Mouse (Mus musculus) frontal cortex, postnatal 14 days (tissue): Measurements from ENCODE around the gene Cnot10.
A peak's percentile ranks its signal among the peaks of the same experiment; 100 is the strongest.

Experiments
- DNase-seq, 2 experiments: peaks; one replicate each; pipeline ENCODE4 v3.0.0; 2022; ENCODE audit warnings: low spot score in 2 of 2

The Cnot10 gene

GRCm38 (mm10) chr9:114639839-114640646, at the start of gene Cnot10:
TSS of gene Cnot10 (minus strand) at chr9:114640184.
- DNase-seq: peak; percentile 92

- DNase-seq: no peak
Observed at GRCm38 (mm10) chr9:114688953-114689407, 49.0 kb upstream of the Cnot10 start.

- DNase-seq: peak; percentile 95 to 96
Observed at GRCm38 (mm10) chr9:114688252-114688952, 48.4 kb upstream of the Cnot10 start, which contains the start of gene Dync1li1. TSS of gene Dync1li1 (plus strand) at chr9:114688790.

- DNase-seq: no peak
Observed at GRCm38 (mm10) chr9:114687639-114688038, 47.7 kb upstream of the Cnot10 start.

GRCm38 (mm10) chr9:114686245-114686644, 46.3 kb upstream of the Cnot10 start:
- no peak for DNase-seq

- no peak for DNase-seq
Observed at GRCm38 (mm10) chr9:114682193-114682592, 42.2 kb upstream of the Cnot10 start.

- no peak for DNase-seq
Observed at GRCm38 (mm10) chr9:114680531-114680930, 40.5 kb upstream of the Cnot10 start.

DNA sequence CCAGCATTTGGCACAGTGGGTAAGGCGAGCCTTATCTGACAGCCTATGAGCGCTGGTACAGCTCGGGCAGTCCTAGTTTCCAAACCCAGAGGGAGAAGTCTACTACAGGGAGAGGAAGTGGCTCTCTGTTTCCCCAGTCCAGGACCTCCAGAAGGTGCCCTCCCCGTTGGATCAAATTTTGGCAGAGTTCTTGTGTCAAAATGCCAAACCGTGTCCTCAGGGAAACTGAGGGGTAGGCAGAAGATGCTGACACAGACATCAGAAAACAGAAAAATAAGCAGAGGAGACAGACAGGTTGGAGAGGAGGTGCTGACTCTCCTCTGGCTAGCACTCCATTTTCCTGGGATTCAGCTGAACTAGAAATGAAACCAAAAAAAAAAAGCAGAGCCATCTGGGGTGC, 40.0 kb upstream of the Cnot10 start:
- no peak for DNase-seq

- DNase-seq: no peak
Observed at GRCm38 (mm10) chr9:114678576-114678975, 38.6 kb upstream of the Cnot10 start.

- DNase-seq: no peak
Observed at GRCm38 (mm10) chr9:114673626-114674025, 33.6 kb upstream of the Cnot10 start.

DNA sequence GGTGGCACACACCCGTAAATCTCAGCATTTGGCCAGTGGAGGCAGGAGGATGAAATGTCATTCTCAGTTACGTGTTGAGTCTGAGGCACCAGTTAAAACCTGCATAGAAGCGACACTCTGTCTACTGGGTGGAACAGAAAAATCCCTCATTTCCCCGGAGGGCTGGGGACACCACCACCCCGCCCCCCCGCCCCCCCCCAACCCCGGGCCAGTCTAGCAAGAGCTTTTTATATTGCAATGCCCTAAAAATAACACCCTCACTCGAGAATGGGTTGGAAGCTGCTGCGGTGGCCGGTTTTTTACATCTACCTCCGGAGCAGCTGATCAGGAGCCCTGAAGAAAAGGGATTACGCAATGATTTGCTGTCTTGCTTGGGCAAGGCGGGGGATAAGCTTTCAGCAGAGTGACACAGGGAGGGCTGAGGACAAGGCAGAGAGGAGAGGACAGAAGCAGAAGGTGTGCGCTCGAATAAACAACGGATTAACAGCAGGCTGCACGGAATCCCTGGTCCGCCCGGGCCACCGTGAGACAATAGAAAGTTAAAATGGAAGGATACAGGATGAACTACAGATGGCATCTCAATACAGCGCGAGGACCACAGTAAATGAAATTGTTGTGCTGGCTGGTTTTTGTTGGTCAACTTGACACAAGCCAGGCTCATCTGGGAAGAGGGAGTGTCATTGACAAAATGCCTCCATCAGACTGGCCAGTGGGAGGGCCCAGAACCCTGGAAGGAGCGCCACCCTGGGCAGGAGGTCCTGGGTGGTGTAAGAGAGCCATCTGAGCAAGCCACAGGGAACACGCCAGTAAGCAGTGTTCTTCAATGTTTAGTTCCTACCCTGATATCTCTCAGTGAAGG, 32.9 kb upstream of the Cnot10 start:
- peak in 1 of 2 experiments; percentile 36 for DNase-seq

GRCm38 (mm10) chr9:114671946-114672345, 32.0 kb upstream of the Cnot10 start:
- no peak for DNase-seq

DNA sequence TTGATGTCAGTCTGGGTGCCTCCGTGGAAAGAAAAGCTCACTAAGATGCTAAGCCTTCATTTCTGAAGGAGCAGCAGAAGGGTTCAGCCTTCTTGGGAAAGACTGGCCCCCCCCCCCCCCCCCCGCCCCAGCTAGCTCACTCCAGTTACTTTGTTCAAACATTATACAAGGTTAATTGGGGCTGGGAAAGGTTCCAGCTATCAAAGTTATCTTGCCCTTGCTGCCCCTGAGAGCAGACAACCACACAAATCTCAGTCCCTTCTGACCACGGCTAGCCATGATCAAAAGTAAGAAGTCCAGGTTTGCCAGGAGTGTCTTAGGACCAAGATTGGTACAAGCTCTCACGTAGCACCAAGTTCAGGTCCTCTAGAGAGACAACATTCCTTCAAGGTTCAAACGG, 29.0 kb upstream of the Cnot10 start:
- no peak for DNase-seq

DNA sequence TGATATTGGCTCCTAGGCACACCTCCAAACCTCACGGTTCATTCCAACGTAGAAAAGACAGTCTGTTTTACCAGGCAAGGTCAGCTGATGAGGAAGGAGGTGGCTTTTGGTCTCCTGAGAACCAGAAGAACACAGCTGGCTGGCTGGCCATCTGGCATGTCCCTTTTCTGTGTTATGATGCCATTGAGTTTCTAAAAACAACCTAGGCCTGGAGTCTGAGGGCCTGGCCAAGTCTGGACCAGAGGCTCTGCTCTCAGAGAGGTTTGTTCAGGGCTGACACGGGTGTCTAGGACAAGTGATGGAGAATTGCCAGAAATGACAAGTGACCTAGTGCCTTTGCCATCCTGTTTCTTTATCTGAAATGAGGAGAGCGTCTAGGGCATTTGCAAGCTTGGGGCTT, 28.1 kb upstream of the Cnot10 start:
- no peak for DNase-seq

DNA sequence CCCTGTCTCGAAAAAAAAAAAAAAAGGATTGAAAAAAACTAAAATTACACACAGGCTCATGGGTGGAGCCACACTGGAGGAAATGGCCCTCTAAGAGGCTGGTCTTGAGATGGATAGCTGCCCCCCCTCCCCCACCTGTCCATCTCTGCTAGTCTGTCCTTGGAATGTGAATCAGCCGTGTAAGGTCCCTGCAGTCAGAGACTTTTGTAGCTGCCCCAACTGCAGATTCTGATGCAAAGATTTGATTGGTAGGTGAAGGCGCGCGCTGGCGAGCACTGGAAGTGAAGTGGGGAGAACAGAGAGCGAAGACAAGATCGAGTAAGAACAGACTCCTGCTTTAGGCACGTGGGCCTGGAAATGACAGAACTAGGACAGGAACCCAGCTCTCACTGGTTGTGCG, 26.9 kb upstream of the Cnot10 start:
- no peak for DNase-seq

DNA sequence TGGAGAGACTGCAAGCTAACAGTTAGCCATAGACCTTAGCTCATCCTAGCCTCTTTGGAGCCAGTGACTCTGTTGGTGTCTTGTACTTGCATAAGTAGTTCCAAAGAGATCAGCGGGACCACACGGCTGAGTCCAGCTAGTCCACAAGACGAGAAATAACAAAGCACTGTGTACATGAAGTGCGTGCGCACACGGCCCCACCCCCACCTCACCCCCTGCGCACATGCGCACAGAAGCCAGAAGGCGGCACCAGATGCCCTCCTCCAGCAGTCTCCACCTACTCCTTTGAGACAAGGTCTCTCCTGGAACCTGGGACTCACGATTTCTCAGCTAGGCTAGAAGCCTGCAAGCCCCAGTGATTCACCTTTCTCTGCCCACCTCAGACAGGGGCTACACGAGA, 23.8 kb upstream of the Cnot10 start:
- DNase-seq: no peak

DNA sequence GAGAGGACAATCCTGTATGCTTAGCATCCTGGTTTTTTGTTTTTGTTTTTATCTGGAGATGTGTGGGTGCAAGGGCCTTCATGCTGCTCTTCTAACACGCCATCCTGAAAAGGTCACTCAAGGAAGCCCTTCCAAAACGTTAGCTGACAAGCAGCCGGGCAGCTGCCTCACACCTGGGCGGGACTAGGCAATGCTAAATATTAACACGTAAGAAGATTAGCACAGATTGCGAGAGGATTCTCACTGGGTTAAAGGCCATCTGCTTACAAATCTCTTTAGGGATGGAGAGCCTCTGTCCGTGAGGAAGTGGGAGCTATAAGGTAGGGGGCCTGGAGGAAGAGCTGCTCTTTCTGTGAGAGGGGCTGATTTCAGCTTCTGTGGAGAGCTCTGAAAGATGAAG, 22.0 kb upstream of the Cnot10 start:
- no peak for DNase-seq

GRCm38 (mm10) chr9:114660983-114661382, 21.0 kb upstream of the Cnot10 start:
- no peak for DNase-seq

- DNase-seq: no peak
Observed at GRCm38 (mm10) chr9:114660506-114660905, 20.5 kb upstream of the Cnot10 start.

- DNase-seq: no peak
Observed at GRCm38 (mm10) chr9:114656701-114657100, 16.7 kb upstream of the Cnot10 start.

DNA sequence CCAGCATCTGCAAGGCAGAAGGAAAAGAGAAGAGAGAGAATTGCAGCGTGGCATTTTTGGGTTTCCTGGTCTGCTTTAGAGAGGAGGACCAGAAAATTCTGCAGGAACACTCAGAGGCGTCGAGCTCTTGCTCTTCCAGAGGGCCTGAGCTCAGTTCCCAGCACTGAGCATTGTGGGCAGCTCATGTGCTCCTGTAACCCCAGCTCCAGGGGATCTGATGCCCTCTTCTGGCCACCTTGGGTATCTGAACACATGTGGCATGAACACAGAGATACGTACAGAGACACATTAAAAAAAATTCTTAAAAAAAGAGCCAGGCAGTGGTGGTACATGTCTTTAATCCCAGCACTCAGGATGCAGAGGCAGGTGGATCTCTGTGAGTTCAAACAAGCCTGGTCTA, 15.4 kb upstream of the Cnot10 start:
- DNase-seq: no peak
